Mouse (Mus musculus) layer of hippocampus, postnatal 25 days (tissue): ENCODE results near the gene Senp8. TPM values are rescaled to one million over a fixed set of nuclear protein-coding genes. Genes with fewer than 3 reads are reported as not detected.
A peak's percentile ranks its signal among the peaks of the same experiment; 100 is the strongest.

Experiments
- DNase-seq, 2 experiments: peaks; one replicate each; pipeline ENCODE4 v3.0.0; 2022; ENCODE audit warnings: mixed read lengths in 2 of 2, low spot score in 1 of 2; ENCODE audit errors: extremely low spot score in 1 of 2
- total RNA-seq, 2 experiments: library from RNA; stranded (reverse); gene quantifications; 2 replicates each; pipeline ENCODE4 v1.2.3; 2021

Gene Senp8
- total RNA-seq, 2 experiments from 2014 or later: 9.2 to 9.7 TPM

- DNase-seq: no peak
Measured at GRCm38 (mm10) chr9:59718237-59718636, 32.3 kb downstream of the Senp8 start.

DNA sequence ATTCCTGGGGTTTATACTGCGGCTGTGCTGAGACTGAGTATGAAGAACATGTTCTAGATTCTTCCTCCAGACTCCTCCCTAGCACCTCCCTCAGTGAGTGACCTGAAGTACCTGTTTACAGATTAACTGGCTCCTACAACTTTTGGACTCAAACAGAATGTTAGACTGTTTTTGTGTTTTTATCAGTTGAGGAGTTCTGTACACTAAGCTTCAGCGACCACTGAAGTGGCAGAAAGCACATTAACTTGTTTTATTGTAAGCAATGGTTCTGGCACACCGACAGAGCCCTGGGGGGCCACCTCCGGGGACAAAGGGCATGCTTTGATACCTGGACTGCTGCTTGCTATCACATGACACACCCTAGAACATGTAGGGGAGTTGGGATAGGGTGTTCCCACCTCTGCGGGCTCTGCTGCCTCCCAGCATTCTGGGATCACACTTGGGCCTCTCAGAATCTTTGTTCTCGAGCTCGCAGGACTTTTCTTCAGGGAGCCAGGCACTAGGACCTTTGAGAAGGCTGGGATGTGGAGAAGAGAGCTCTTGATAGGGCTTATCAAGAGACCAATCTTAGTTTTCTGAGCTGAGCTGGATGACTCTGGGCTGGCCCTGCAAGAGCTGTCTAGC is 34.1 kb downstream of the Senp8 start:
- DNase-seq: no peak

- no peak for DNase-seq
Measured at GRCm38 (mm10) chr9:59709225-59709624, 41.3 kb downstream of the Senp8 start.

GRCm38 (mm10) chr9:59706850-59707825 is 43.4 kb downstream of the Senp8 start:
- DNase-seq: no peak

DNA sequence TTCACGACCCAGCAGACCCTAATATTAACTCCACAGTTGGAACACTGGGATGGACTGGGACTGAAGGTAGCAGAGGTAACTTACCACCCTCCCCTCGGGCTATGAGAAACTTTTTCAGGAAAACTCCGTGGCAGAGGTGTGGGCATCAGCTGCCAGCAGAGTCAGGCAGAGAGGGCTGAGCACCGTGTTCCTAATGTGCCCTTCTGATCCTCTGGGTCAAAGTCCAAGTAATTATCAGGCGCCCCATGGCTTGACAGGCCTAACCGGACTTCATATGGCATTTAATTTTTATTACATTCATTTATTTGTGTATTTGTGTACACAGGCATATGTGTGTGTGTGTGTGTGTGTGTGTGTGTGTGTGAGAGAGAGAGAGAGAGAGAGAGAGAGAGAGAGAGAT is 47.4 kb downstream of the Senp8 start:
- no peak for DNase-seq

GRCm38 (mm10) chr9:59701094-59701493 is 49.4 kb downstream of the Senp8 start:
- DNase-seq: no peak

- DNase-seq: no peak
Measured at GRCm38 (mm10) chr9:59696381-59696780, 54.1 kb downstream of the Senp8 start.

DNA sequence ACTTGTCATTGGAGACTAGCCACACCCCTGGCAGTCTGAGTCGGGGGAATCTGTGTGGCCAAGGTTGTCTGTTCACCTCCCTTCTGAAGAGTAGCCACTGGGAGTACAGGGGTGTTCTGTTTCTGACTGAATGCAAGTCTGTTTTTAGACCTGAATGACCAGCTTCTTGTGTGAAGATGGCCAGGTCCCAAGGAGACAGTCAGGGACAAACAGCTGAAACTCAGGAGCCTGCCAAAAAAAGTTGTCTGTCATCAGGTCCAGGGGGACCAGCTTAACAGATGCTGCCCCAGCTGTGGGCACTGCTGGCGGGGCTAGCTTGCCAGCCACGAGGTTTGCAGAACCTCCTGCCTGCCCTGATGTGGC is 55.1 kb downstream of the Senp8 start:
- no peak for DNase-seq

DNA sequence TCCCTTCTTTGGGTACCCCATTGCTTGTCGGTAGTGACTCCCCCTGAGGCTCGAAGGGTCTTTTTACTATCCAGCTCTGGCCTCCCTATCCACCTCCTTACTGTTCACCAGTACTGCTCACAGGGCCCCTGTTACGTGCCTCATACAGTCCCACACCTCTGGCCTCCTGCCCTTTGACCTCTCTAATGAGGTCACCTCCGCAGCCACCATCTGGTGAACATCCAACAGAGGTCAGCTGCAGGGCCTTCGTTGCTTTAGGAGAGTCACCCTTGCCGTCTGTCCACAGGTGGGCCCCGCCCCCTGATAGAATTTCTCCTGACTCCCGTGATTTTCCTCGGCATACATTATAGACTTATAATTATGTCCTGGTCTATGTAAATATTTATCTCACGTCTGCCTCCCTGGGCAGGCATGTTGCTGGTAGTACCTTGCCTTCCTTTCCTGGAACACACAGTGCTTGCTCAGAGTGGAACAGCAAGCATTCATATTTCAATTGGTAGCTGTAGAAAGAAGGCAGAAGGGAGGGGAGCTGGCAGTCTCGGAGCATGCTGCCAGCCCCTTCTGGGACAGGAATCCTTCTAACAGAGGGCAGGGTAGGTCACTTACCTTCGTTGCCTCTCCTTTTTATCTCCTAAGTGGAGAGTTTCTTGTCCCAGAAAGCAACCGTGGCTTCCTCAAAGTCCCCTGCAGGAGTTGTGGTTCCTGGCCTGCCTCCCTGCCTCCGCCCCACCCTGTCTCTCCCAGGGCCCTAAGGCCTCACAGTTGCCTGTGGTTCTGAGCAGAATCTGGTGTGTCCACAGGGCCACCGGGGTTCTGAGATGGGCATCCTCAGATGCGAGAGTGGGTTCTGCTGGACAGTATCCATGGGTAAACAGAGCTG is 55.7 kb downstream of the Senp8 start:
- no peak for DNase-seq

- peak in 1 of 2 experiments; percentile 38 for DNase-seq
Measured at GRCm38 (mm10) chr9:59692145-59692544, 58.4 kb downstream of the Senp8 start.

- DNase-seq: peak; percentile 75 to 79
Measured at GRCm38 (mm10) chr9:59691635-59692094, 58.8 kb downstream of the Senp8 start.

- no peak for DNase-seq
Measured at GRCm38 (mm10) chr9:59687416-59688046, 63.0 kb downstream of the Senp8 start.

Other genes with a start within 250 kb of the Senp8 start
- gene Hexa, start 211.2 kb downstream of the Senp8 start, total RNA-seq: 10 to 100 TPM; 45.8 to 52.7 TPM
- 1 to 10 TPM; 2.0 to 2.1 TPM for gene Tmem202, start 210.9 kb downstream of the Senp8 start, total RNA-seq
- gene Celf6, start 172.8 kb downstream of the Senp8 start, total RNA-seq: 10 to 100 TPM; 23.7 to 25.6 TPM
- gene Parp6, start 133.4 kb downstream of the Senp8 start, total RNA-seq: 100 to 1,000 TPM; 138 to 142 TPM
- gene Pkm, start 94.3 kb downstream of the Senp8 start, total RNA-seq: 1,000 to 10,000 TPM; 1,212 to 1,366 TPM
- 1 to 10 TPM; 4.9 to 7.3 TPM for gene Gramd2, start 70.6 kb downstream of the Senp8 start, total RNA-seq
- 10 to 100 TPM; 57.4 to 66.3 TPM for gene Myo9a, start 186 bp upstream of the Senp8 start, total RNA-seq
- gene Nr2e3, start 209.9 kb upstream of the Senp8 start, total RNA-seq: not detected